Mouse (Mus musculus) kidney, embryonic 14.5 days (tissue): Measurements from ENCODE around the gene Ttll10. TPM values are rescaled to one million over a fixed set of nuclear protein-coding genes. Genes with fewer than 3 reads are reported as not detected.

Experiments used
- ATAC-seq: fragments of 200-750 bp; cut with Nextera tagmentation; 2 replicates; pipeline ENCODE4 v1.8.0; 2017; ENCODE audit warnings: moderate number of reproducible peaks, mild to moderate bottlenecking, moderate TSS enrichment, moderate library complexity; ENCODE audit not compliant: low FRiP score, low TSS enrichment
- H3K27ac ChIP-seq: fragments of 300-500 bp; sonication (generic); 2 replicates; pipeline ENCODE4 v1.5.1; 2014; ENCODE audit warnings: low read depth, mild to moderate bottlenecking, low read length, moderate library complexity, mixed read lengths
- H3K27me3 ChIP-seq: fragments of 300-500 bp; sonication (generic); 2 replicates; pipeline ENCODE4 v1.6.1; 2014; ENCODE audit warnings: mild to moderate bottlenecking, low read length; ENCODE audit not compliant: control insufficient read depth, insufficient read depth
- H3K36me3 ChIP-seq: fragments of 300-500 bp; sonication (generic); 2 replicates; pipeline ENCODE4 v1.6.1; 2014; ENCODE audit warnings: low read length, mixed read lengths; ENCODE audit not compliant: control insufficient read depth, insufficient read depth
- H3K4me1 ChIP-seq: fragments of 300-500 bp; sonication (generic); 2 replicates; pipeline ENCODE4 v1.6.1; 2014; ENCODE audit warnings: low read length, mixed read lengths; ENCODE audit not compliant: control insufficient read depth, insufficient read depth
- H3K4me2 ChIP-seq: fragments of 300-500 bp; sonication (generic); replicated peaks from 2 replicates; pipeline ENCODE4 v1.6.1; 2014; ENCODE audit warnings: low read depth, mild to moderate bottlenecking, low read length
- H3K4me3 ChIP-seq: fragments of 300-500 bp; sonication (generic); 2 replicates; pipeline ENCODE4 v1.5.1; 2014; ENCODE audit warnings: mild to moderate bottlenecking, low read length
- H3K9ac ChIP-seq: fragments of 300-500 bp; sonication (generic); 2 replicates; pipeline ENCODE4 v1.6.1; 2014; ENCODE audit warnings: low read depth, mild to moderate bottlenecking, low read length, moderate library complexity
- H3K9me3 ChIP-seq: fragments of 300-500 bp; sonication (generic); 2 replicates; pipeline ENCODE4 v1.6.1; 2016; ENCODE audit warnings: low read length; ENCODE audit not compliant: control insufficient read depth
- WGBS: fragments of 180-500 bp; shearing (Covaris S2); extraction: QIAGEN DNeasy Blood & Tissue Kit; methylation state at CpG from one replicate; pipeline ENCODE4 v1.1.7; 2014; 5-methylcytosine and 5-hydroxymethylcytosine counted together
- polyA plus RNA-seq: library from polyadenylated mRNA; unstranded; fragments of >200 nt; fragmentation: Nextera tagmentation; extraction: Ambion mirVana; gene quantifications from 2 replicates; pipeline ENCODE4 v1.2.1, GENCODE M21; 2014

The Ttll10 gene
- polyA plus RNA-seq, 1 experiment from 2014 or later, result 6.0 TPM

GRCm38 (mm10) chr4:156058826-156059225 lies 388 bp downstream of the Ttll10 start:
- Histone ChIP-seq H3K4me3 (peak overlapping the region; percentile 40), H3K4me2 (peak overlapping the region; percentile 44), H3K9me3 (no peaks in the 10 kb centered on the region), H3K27me3 (no peaks in the 10 kb centered on the region), H3K27ac (peak overlapping the region; percentile 93), H3K9ac (peak overlapping the region; percentile 62), H3K36me3 (no peaks in the 10 kb centered on the region), H3K4me1 (no peaks in the 10 kb centered on the region)
- 63% methylated on average over 9 of the region's 9 CpGs for WGBS
- ATAC-seq, result no peak

GRCm38 (mm10) chr4:156057702-156058101 lies 1.5 kb downstream of the Ttll10 start:
- no peaks in the 10 kb centered on the region for H3K9me3 ChIP-seq
- 58% methylated on average over 10 of the region's 10 CpGs for WGBS
- peak overlapping the region; percentile 44 for H3K4me2 ChIP-seq
- no peaks in the 10 kb centered on the region for H3K27me3 ChIP-seq
- H3K4me1 ChIP-seq, result no peaks in the 10 kb centered on the region
- H3K4me3 ChIP-seq, result peak overlapping the region; percentile 40
- H3K27ac ChIP-seq, result 0 out of 2 replicates have a peak overlapping the region, but pooled peaks have one; percentile 19
- no peaks in the 10 kb centered on the region for H3K36me3 ChIP-seq
- ATAC-seq, result no peak
- peak overlapping the region; percentile 62; the same call in 1 of the 2 replicates for H3K9ac ChIP-seq

- 84% methylated on average over 5 of the region's 5 CpGs for WGBS
- no peak overlapping the region for H3K4me3 ChIP-seq
- ATAC-seq, result no peak
- no peaks in the 10 kb centered on the region for H3K27me3 ChIP-seq
- H3K4me2 ChIP-seq, result no peak overlapping the region
- no peaks in the 10 kb centered on the region for H3K9me3 ChIP-seq
- H3K27ac ChIP-seq, result no peak overlapping the region
- no peaks in the 10 kb centered on the region for H3K36me3 ChIP-seq
- H3K9ac ChIP-seq, result no peak overlapping the region
- no peaks in the 10 kb centered on the region for H3K4me1 ChIP-seq
These were observed 4.0 kb downstream of the Ttll10 start for GRCm38 (mm10) chr4:156055173-156055572.

GRCm38 (mm10) chr4:156054606-156055005 lies 4.6 kb downstream of the Ttll10 start:
- Histone ChIP-seq H3K9ac (no peak overlapping the region), H3K4me1 (no peaks in the 10 kb centered on the region), H3K9me3 (no peaks in the 10 kb centered on the region), H3K4me3 (no peak overlapping the region), H3K4me2 (no peak overlapping the region), H3K36me3 (no peaks in the 10 kb centered on the region), H3K27ac (no peak overlapping the region), H3K27me3 (no peaks in the 10 kb centered on the region)
- ATAC-seq, result no peak
- WGBS, result 93% methylated on average over 6 of the region's 6 CpGs

- ATAC-seq, result no peak
- Histone ChIP-seq H3K4me3 (no peak overlapping the region), H3K27ac (no peak overlapping the region), H3K27me3 (no peaks in the 10 kb centered on the region), H3K4me2 (no peak overlapping the region), H3K9me3 (no peaks in the 10 kb centered on the region), H3K36me3 (no peaks in the 10 kb centered on the region), H3K4me1 (no peaks in the 10 kb centered on the region), H3K9ac (no peak overlapping the region)
- 85% methylated on average over 4 of the region's 4 CpGs for WGBS
These were observed 5.1 kb downstream of the Ttll10 start for GRCm38 (mm10) chr4:156054130-156054529.

GRCm38 (mm10) chr4:156053113-156053512 lies 6.1 kb downstream of the Ttll10 start:
- WGBS, result 83% methylated on average over 4 of the region's 4 CpGs
- H3K27me3 ChIP-seq, result no peaks in the 10 kb centered on the region
- no peak for ATAC-seq
- no peaks in the 10 kb centered on the region for H3K9me3 ChIP-seq
- H3K36me3 ChIP-seq, result no peaks in the 10 kb centered on the region
- H3K27ac ChIP-seq, result no peak overlapping the region
- no peak overlapping the region for H3K4me3 ChIP-seq
- H3K4me1 ChIP-seq, result no peaks in the 10 kb centered on the region
- H3K4me2 ChIP-seq, result no peak overlapping the region
- no peak overlapping the region for H3K9ac ChIP-seq

- H3K4me3 ChIP-seq, result no peak overlapping the region
- WGBS, result 73% methylated on average over 6 of the region's 6 CpGs
- H3K9ac ChIP-seq, result no peak overlapping the region
- no peaks in the 10 kb centered on the region for H3K4me1 ChIP-seq
- no peaks in the 10 kb centered on the region for H3K36me3 ChIP-seq
- no peak overlapping the region for H3K4me2 ChIP-seq
- no peak overlapping the region for H3K27ac ChIP-seq
- H3K27me3 ChIP-seq, result no peaks in the 10 kb centered on the region
- no peak for ATAC-seq
- no peaks in the 10 kb centered on the region for H3K9me3 ChIP-seq
These were observed 8.7 kb downstream of the Ttll10 start for GRCm38 (mm10) chr4:156050391-156050980.

DNA sequence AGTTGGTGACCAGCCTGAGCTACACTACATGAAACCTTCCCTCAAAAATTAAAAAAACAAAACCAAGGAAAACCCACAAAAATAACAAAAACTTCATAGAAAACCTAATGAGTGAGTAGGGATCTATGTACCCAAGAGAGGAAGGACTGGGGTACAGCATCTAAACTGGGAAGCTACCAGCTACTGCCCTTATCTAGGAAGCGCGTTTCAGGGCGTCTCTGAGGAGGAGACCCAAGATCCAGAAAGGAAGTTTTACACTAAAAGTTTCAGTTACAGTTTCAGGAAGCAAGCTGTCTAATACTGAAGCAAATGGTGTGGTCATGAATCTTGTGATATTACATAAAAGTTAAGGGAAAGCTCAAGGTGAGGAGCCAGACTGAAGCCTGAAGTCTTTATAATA lies 9.4 kb downstream of the Ttll10 start:
- Histone ChIP-seq H3K27me3 (no peaks in the 10 kb centered on the region), H3K9ac (no peak overlapping the region), H3K4me2 (no peak overlapping the region), H3K9me3 (no peaks in the 10 kb centered on the region), H3K27ac (no peak overlapping the region), H3K4me1 (no peaks in the 10 kb centered on the region; the same call in 1 of the 2 replicates), H3K36me3 (no peaks in the 10 kb centered on the region), H3K4me3 (no peak overlapping the region)
- 83% methylated on average over 3 of the region's 3 CpGs for WGBS
- no peak for ATAC-seq

GRCm38 (mm10) chr4:156044754-156045153 lies 14.5 kb downstream of the Ttll10 start:
- H3K27ac ChIP-seq, result no peak overlapping the region
- no peaks in the 10 kb centered on the region for H3K27me3 ChIP-seq
- no peaks in the 10 kb centered on the region for H3K9me3 ChIP-seq
- no peak overlapping the region for H3K4me3 ChIP-seq
- 53% methylated on average over 5 of the region's 5 CpGs for WGBS
- H3K36me3 ChIP-seq, result no peaks in the 10 kb centered on the region
- H3K4me2 ChIP-seq, result no peak overlapping the region
- H3K9ac ChIP-seq, result no peak overlapping the region
- no peak for ATAC-seq
- no peaks in the 10 kb centered on the region; the same call in 1 of the 2 replicates for H3K4me1 ChIP-seq
